Mouse (Mus musculus): ENCODE measurements at regions not wholly inside any gene's neighbourhood (a gene's known extent, or its start where the extent isn't known, plus 50 kb on each side); places are given as distances from the start of the nearest gene placed in this dataset.

DNA sequence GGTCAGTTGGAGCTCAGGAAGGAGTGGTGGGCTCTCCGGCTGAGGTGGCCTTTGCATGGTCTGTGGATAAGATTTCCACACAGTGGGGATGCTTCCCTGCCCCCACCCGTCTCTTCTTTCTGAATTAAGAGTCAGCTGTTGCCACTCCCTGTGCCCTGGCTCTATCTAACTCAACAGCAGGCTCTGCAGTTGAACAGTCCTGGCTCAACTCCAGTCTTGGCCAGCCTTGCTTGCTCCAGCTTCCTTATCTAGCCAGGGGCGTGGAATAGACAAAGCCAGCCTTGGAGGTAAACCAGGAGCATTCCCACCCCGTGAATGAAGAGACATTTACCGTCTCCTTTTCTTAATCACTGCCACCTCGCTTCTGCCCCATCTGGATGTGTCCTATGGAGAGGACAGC, 89.7 kb downstream of the Mn1 start:
- no peak for DNase-seq

DNA sequence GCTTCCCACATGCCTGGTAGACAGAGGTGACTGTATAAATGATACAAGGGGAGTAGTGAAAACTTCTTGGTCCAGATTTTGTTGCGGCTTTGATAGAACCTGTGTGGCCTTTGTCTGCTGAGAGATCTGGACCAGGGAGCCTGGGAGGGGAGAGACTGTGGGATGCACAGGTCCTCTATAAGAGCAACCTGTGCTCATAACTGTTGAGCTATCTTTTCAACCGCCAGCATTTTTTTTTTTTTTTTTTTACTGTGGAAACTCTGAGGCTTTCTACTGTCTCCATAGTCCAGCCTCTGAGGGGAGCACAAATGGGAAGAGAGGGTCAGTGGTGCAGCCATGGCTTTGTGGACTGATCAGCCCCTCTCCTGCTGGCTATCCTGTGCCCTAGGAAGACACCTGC, 90.2 kb downstream of the Mn1 start:
- DNase-seq: no peak

DNA sequence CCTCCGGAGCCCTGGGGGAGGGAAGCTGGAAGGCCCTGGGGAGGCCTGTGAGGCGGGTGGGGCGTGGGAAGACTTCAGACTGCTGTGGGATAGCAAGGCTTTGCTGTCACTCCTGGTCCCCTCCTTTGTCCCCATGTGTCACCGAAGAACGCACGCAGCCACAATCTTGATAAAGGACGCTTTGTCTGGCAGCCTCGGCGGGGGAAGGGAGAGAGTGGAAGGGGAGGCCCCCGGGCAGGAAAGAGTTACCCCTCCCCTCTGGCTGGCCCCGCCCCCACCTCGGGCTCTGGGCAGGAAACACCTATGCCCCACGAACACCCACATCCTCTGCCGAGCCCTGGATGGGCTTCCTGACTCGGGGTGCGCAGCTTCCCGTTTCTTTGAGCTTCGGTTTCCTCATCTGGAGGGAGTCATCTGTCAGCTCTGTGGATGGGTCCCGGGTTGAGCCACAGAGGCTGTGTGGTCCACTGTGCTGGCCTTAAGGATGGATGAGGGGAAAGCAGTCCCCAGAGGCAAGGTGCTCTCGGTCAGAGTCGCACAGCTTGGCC, 91.9 kb downstream of the Mn1 start:
- no peak for DNase-seq

DNA sequence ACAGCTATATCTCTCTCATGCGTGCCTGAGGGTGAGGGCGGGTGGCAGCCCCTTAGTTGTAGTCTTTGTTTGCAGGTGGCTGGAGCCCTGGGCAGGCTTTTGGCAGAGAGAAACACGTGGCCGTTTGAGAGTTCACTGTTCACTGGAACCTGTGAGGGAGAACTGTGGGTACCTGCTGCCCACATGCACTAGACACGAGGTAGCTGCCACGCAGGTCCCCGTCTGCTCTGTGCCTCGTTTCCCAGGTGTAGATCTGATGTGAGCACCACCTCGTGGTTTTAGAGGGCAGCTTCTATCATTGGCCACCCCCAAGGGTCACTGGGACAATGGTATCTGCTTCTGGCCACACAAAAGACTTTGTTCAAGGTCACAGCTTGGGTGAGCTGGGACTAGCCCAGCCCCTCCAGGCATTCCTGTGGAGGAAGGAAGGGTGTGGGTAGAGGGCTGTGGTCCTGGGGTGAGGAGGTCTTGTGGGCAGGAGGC, 92.5 kb downstream of the Mn1 start:
- no peak for DNase-seq

DNA sequence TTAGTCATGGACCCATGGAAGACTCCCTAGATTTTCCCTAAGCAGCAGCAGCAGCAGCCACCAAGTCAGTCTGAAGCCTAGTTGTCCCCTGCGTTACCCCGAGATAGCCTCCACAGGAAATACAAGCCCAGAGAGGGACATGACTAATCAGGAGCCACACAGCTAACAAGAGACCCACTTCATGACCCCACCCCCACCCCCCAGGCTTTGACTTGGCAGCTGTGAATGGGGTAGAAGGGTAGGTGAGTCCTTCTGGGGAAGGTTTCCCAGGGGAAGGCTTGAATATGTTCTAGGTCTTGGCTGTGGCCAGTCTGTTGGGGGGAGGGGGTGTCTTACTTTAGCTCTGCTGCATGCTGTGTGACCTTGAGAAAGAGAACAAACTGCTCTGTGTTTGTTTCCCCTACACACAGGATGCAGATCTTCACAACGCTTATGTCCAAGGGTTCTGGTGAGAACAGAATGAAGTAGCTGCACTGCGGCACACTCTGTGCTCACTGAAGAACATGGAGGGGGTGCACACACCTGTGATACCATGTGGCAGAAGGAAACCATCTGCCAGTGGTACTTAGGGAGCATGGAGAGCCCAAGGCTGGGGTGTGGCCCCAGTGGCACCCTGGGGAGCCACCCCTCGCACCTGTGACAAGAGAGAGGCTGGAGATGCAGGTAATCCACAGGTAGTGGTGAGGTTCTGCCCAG, 93.2 kb downstream of the Mn1 start:
- DNase-seq: no peak

DNA sequence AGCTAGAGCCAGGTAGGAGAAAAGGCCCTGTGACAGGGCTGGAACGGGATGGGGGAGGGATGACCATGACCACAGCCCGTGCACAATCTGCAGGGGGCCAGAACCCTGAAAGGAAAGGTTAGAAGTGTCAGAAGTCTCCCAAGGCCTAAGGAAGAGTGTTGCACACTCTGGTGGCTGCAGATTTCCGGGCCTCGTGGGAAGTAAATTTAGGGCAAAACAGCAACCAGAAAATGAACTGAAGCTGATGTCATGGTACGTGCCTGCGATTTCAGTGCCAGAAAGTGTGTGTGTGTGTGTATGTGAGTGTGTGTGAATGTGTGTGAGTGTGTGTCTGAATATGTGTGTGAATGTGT, 93.7 kb downstream of the Mn1 start:
- no peak for DNase-seq

DNA sequence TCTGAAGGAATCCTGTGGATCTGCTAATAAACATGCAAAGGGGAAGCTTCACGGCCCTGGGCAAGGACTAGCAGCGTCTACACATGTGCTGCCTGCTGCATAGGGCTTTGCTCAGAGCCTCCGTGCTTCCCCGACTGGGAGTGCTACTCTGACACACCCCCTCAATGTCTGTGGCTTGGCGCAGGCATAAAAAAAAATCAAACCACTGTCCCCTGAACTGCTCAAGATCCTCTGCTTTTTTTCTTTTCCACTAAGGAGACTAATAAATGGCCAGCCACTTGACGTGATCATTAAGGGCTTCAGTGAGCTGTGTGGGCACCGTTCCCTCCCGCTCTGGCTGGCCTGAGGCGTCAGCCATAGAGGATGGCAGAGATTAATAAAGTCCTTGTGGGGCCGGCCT, 94.8 kb downstream of the Mn1 start:
- no peak for DNase-seq

DNA sequence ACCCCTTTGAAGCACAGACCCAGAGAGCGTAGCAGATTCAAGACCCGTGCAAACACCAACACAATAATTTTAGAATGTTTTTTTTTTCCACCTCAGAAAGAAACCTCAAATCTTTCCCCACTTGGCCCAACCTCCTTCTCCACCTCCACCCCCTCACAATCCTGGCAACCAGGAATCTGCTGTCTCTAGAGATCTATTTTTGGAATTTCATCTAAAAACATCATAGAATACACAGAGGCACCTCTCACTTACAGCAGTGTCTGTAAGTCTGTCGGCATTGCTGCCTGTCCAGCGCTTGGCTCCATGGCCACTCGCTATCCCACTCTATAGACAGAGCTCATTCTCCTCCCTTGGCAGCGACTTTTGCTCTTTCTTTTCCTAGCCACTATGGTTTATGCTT, 96.8 kb downstream of the Mn1 start:
- DNase-seq: no peak

DNA sequence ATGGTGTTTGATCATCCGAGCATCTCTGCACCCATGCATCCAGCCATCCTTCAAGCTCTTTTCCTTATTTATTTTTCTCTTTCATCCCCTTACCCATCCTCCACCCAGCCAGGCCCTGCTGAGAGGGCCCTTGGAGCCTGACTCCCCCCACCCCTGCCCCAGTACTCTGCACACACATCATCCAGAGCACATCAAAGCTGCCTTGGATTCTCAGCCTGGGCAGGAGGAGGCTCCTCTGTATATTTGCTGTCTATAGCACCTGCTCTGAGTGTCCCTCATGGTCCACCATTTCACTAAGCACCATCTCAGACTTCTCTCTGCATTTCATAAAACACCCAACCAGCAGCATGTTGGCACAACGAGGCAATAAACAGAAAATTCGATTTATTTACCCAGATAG, 101.9 kb downstream of the Mn1 start:
- no peak for DNase-seq

DNA sequence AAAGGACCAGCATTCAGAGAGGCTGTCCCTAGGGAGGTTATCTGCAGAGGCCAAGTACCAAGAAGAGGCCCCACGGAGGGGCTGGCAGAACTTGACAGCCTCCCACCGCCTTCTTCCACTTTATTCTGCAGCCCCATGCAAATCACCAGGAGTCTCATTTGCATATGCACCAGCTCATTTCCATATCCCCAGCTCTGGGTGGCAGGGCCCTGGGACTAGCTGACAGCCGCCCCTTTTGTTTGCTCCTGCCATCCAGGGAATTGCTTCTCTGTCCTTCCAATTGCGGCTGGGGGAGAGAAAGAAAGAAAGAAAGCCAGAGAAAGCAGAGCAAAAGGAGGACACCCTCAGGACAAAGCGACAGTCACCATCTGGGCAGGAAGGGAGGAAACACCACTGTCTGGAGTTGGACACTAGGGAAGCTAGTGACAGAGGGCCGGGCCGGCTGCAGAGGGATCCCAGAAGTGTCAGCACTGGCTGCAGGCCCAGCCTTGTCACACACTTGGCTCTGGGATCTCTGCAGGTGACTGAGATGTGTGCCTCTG, 102.4 kb downstream of the Mn1 start:
- no peak for DNase-seq

DNA sequence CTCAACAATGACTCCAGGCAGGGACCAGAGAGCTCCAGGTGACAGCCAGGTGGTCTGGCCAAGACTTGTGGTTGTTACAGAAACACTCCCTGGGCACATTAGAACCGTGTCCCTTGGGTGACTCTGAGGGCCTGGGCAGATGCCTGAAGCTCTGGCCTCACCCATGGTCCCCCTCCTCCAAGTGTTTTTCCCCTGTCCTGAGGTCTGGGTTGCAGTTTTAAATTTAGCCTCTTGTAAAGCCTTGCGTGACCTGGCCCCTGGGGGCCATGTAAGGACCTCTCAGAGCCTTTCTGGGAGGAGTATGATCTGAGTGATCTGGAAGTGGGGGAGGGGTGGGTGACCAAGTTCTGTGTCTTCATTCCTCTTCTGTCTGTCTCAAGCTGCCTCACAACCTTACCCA, 104.7 kb downstream of the Mn1 start:
- no peak for DNase-seq

DNA sequence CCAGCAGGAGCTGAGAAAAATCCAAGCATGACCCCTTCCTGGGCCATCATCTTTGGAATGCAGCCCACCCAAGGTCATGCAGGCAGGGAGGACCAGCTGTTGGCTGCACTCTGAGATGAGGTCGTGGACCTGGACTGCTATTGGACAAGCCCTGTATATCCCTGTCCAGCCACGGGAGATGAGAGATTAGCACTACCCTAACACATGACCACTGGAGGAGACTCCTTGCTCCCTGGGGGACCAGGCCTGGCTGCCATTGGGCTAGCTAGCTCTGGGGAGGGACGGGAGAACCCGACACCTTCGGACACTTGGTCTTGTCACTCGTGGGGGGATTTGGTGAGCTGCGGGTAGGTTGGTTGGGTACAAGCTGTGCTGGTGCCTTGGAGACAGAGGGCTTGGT, 105.4 kb downstream of the Mn1 start:
- DNase-seq: no peak

DNA sequence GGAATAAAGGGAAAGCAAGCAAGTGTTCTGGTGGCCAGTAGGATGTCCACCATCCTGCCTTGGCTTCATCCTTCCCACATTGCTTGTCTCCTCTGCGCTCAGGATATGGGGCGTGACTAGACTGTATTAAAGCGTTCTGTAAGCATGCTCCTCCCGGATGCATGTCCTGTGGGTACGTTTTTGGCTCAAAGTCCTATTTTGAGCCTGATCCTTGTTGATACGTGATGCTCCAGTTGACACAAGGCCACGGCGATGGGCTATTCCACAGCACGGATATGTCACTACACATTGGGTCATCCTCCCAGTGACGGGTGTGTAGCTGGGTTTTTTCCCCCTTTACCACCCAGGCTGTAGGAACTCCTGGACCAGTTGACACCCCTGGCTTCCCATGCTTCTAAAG, 110.6 kb downstream of the Mn1 start:
- no peak for DNase-seq

DNA sequence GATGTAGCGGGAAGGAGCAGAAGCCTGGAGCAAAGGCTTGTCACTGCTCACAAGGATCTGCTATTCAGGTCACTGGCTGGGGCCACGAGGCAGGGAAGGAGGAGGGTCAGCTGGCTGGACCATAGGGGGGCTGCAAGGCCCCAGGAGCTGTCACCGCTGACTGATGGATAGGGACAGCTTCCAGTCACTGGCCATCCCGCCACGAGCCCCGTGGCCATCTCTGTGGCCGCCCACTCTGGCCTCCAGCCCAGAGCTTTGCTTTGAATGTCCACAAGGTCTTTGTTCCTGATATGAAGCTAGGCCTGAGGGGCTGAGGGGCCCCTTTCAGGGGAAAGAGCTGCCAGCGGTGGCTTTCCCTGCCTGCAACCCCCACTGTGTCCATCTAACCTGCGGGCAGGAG, 111.9 kb downstream of the Mn1 start:
- no peak for DNase-seq

DNA sequence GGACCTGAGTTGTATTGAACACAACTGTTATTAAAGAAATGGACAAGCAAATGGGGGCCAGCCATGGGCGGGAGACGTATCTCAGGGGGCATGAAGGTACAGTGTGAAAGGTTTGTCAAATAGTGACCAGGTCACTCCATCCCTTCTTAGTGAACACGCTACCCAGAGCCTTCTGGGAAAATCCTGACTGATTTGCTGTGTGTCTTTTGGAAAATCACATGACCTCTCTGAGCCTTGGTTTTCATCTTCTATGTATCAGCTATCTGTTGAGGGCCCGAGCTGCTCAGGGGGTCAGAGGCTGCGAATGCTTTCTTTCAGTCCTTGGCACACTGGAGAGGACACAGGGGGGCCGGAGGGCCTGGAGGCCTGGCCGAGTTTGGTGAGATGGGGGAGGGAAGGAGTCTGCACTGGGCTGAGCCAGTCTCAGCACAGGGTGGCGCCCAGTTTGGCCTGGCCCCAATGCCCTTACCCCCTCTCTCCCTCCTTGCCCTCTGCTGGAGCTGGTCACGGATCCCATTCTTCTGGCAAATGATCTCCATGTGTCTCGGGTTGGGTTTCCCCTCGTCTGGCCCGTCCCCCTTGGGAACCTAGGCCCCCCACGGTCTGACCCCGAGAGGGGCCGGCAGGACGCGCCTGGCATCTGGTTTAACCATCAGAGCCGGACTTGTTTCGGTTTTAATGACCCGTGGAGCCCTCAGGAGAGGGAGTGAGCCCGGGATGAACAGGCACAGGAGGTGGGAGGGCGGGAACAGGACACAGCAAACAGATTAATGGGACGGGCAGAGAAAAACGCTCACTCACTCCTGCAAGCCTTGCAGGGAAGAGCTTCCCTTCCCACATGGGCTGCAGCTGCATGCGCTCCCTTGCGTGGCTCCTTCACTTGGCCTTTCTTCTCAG, 113.7 kb downstream of the Mn1 start:
- DNase-seq: no peak

DNA sequence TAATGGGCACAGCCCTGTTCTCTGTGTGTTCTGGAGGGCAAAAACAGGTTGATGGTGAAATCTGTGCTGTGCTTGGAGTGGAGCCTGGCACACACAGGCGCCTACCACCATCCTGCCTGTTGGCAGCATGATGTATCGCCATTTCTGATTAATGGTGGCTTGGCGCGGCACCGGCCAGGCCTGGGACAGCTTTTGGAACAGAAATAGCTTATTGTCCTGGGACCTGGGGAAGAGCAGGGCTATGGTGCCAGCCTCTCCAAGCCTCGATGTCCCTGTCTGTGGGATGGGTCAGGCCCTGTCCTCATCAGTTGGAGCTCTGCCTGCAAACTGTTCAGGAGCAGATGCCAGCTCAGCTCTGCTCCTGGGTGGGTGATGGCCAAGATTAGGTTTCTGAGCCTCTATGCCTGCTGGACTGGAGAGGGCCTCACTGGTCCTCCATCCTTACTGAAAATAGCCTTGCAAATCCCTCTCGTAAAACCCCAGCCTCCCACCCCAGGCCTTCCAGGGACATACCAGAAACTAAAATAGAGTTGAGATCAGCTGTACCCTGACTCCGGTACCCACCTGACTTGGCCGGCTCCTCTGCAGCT, 115.4 kb downstream of the Mn1 start:
- DNase-seq: no peak

DNA sequence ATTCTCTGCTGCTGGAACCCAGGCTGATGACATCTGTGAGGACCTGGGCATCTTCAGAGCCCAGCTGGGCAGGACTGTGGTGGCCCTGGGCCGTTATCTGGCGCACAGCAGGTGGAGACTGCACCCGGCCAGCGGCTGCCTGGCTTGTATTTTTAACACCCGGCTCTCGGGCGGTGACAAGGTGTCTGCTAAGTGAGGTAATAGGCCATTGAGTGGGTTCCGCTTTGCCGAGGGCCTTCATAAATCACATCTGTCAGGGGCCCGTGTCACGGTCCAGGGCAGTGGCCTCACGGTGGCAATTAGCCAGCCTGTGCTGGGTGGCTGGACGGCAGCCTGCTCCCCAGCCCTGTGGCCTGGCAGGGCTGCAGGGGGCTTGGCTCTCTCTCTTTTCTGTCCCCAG, 118.8 kb downstream of the Mn1 start:
- no peak for DNase-seq

DNA sequence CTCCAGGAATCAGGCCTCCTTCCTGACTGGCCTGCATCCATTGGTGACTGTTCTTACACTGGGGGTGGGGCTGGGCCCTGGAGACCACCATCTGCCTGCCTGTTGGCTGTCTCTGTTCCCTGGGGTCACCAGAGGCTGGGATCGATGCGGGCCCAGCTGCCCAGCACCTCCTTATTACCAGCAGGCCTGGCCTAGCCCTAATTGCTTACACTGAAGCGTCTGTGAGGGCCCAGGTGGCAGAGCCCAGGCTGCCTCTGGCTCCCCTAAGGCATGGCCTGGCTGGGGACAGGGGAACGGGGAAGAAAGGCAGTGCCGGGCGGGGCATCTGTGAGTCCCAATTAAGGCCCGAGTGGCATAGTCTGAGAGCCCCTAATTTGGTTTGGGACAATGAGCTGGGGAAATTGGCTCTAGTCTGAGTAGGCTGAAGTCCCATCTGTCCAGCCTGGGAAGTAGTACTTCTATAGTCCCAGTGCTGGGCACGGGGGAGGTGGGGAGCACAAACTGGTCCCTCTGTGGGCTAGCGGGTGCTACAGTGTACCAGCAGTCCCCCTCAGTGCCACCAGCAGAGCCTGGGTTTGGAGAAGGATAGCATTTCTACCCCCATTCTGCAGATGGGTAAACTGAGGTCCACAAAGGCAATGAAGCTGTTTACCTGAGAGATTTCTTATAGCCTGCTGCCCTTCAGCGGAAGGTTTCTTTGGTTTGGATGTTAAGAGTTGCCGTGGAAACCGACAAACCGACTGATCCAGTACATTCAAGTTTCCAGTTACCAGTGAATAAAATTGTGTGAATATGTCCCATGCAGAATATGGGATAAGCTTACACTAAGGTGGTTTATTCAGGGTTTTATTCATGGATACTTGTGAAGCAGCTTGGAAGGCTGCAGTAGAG, 121.6 kb downstream of the Mn1 start:
- DNase-seq: no peak

DNA sequence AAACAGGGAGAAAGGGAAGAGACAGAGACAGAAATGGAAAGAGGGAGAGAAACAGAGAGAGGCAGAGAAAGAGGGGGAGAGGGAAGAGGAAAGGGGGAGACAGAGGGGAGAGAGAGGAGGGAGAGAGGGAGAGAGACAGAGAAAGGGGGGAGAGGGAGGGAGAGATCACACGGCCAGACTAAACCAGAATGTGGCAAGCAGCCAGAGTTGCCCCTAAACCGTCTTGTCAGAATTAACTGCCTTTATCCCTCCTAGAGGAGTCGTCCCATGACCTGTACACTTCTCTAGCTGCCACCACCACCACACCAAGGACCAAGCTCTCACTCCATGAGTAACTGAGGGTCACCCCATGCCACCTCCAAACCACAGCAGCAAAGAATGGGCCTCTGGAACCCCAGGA, 123.3 kb downstream of the Mn1 start:
- DNase-seq: no peak

DNA sequence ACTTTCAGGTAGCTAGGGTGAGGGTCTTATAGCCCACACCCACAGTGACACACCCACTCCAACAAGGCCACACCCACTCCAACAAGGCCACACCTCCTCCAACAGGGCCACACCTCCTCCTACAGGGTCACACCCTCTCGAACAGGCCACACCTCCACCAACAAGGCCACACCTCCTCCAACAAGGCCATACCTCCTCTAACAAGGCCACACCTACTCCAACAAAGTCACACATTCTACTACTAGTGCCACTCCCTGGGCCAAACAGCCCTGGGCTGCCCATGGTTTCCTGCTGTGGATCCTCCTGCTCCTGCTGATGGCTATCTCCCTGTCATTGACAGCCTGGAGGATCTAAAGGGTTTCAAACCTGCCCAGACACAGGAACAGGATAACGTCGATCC, 124.9 kb downstream of the Mn1 start:
- DNase-seq: no peak

DNA sequence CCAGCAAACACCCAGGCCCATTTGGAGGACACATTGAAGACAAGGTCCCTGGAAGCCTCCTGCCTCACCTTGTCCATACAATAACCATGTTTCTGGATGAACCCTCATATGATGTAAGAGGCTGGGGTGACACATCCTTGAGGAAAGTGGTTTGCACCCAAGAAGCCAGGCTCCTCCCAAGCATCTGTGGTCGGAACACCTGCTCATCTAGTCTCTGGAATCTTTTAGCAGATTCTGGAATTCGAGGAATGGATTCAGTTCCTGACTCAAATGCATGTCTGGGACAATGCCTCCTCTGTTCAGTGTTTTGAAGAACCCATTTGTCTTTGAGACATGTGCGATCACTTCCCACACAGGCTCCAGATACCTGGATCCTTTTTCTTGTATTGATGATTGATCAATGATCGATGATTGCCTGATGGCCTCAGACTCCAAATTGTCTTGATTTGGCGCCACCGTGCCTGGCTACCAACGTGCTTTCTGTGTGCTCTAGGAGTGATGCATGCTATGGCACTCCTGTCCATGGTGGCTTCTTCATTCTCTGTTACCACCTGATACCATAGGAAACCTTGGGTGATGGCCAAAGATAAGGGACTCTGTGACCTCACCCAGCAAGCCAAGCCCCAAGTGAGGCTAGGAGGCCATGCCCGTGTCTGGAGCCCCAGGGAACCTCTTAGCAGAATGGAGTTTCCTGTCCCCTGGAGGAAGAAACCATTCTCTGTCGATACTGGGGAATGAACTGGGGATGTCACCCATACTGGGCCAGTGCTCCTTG, 126.7 kb downstream of the Mn1 start:
- DNase-seq: no peak
